Mouse (Mus musculus) limb, embryonic 11.5 days (tissue): ENCODE results near the gene Gm42674. TPM values are rescaled to one million over a fixed set of nuclear protein-coding genes. Genes with fewer than 3 reads are reported as not detected.

Experiments
- ATAC-seq: fragments of 200-750 bp; cut with Nextera tagmentation; 2 replicates; pipeline ENCODE4 v1.8.0; 2017; ENCODE audit warnings: low read depth; ENCODE audit not compliant: insufficient number of reproducible peaks, low FRiP score, low TSS enrichment
- DNase-seq: peaks from one replicate; pipeline ENCODE4 v3.0.0-alpha.2; 2015; ENCODE audit warnings: low spot score
- H3K27ac ChIP-seq: fragments of 300-500 bp; sonication (generic); replicated peaks from 2 replicates; pipeline ENCODE4 v1.5.1; 2014; ENCODE audit warnings: low read depth, mild to moderate bottlenecking, low read length
- H3K27me3 ChIP-seq: fragments of 300-500 bp; sonication (generic); 2 replicates; pipeline ENCODE4 v1.6.1; 2014; ENCODE audit warnings: mild to moderate bottlenecking, low read length, mixed read lengths; ENCODE audit not compliant: control insufficient read depth, insufficient read depth
- H3K36me3 ChIP-seq: fragments of 300-500 bp; sonication (generic); 2 replicates; pipeline ENCODE4 v1.6.1; 2014; ENCODE audit warnings: mild to moderate bottlenecking, low read length, moderate library complexity, mixed read lengths; ENCODE audit not compliant: control insufficient read depth, insufficient read depth
- H3K4me1 ChIP-seq: fragments of 300-500 bp; sonication (generic); 2 replicates; pipeline ENCODE4 v1.6.1; 2014; ENCODE audit warnings: low read length, mixed read lengths; ENCODE audit not compliant: control insufficient read depth, insufficient read depth
- H3K4me2 ChIP-seq: fragments of 300-500 bp; sonication (generic); 2 replicates; pipeline ENCODE4 v1.6.1; 2014; ENCODE audit warnings: low read depth, mild to moderate bottlenecking, moderate library complexity; ENCODE audit not compliant: severe bottlenecking
- H3K4me3 ChIP-seq: fragments of 300-500 bp; sonication (generic); 2 replicates; pipeline ENCODE4 v1.5.1; 2014; ENCODE audit warnings: low read depth, low read length
- H3K9ac ChIP-seq: fragments of 300-500 bp; sonication (generic); 2 replicates; pipeline ENCODE4 v1.6.1; 2014; ENCODE audit warnings: mild to moderate bottlenecking, low read length
- H3K9me3 ChIP-seq: fragments of 300-500 bp; sonication (generic); 2 replicates; pipeline ENCODE4 v1.6.1; 2016; ENCODE audit warnings: low read length; ENCODE audit not compliant: control insufficient read depth
- WGBS: fragments of 180-500 bp; shearing (Covaris S2); extraction: QIAGEN DNeasy Blood & Tissue Kit; methylation state at CpG from one replicate; pipeline ENCODE4 v1.1.7; 2014; 5-methylcytosine and 5-hydroxymethylcytosine counted together
- polyA plus RNA-seq: library from polyadenylated mRNA; unstranded; fragments of >200 nt; fragmentation: Nextera tagmentation; extraction: Ambion mirVana; gene quantifications from 2 replicates; pipeline ENCODE4 v1.2.1, GENCODE M21; 2014

The Gm42674 gene
- polyA plus RNA-seq, 1 experiment from 2014 or later = not detected

- ATAC-seq = no peak
- WGBS = 92% methylated on average over 2 of the region's 2 CpGs
- no peaks in the 10 kb centered on the region for H3K27me3 ChIP-seq
Measured at GRCm38 (mm10) chr3:90649832-90650231, 48.1 kb downstream of the Gm42674 start.

GRCm38 (mm10) chr3:90652878-90653508, 51.3 kb downstream of the Gm42674 start:
- DNase-seq (peak; percentile 85), ATAC-seq (peak; percentile 63; the same call in 1 of the 2 replicates)
- Histone ChIP-seq H3K36me3 (no peaks in the 10 kb centered on the region), H3K9me3 (no peaks in the 10 kb centered on the region), H3K9ac (no peak overlapping the region), H3K27ac (no peak overlapping the region), H3K27me3 (no peaks in the 10 kb centered on the region), H3K4me2 (no peak overlapping the region), H3K4me1 (no peaks in the 10 kb centered on the region), H3K4me3 (no peak overlapping the region)
- WGBS = 33% methylated on average over 5 of the region's 5 CpGs

More at GRCm38 (mm10) chr3:90649832-90650231, 48.1 kb downstream of the Gm42674 start:
- H3K4me1 ChIP-seq = no peaks in the 10 kb centered on the region
- DNase-seq = no peak
- H3K36me3 ChIP-seq = no peaks in the 10 kb centered on the region
- H3K4me2 ChIP-seq = no peak overlapping the region
- no peaks in the 10 kb centered on the region for H3K9me3 ChIP-seq
- no peak overlapping the region for H3K27ac ChIP-seq
- H3K4me3 ChIP-seq = no peak overlapping the region
- H3K9ac ChIP-seq = no peak overlapping the region

GRCm38 (mm10) chr3:90653717-90654116, 52.0 kb downstream of the Gm42674 start, which contains the start of gene S100a7a:
Gene S100a7a, plus strand, starts transcription at chr3:90654017.
- no peaks in the 10 kb centered on the region for H3K4me1 ChIP-seq
- no peak for ATAC-seq
- no peak within 1 kb of the TSS for H3K4me2 ChIP-seq
- no peak for DNase-seq
- no peak within 1 kb of the TSS for H3K27ac ChIP-seq
- H3K36me3 ChIP-seq = no peaks in the 10 kb centered on the region
- H3K4me3 ChIP-seq = no peak within 1 kb of the TSS
- H3K27me3 ChIP-seq = no peaks in the 10 kb centered on the region
- no peak within 1 kb of the TSS for H3K9ac ChIP-seq
- H3K9me3 ChIP-seq = no peaks in the 10 kb centered on the region

Other genes with a start within 250 kb of the Gm42674 start
- 24.0 and 28.7 TPM in 2 replicates for gene Slc27a3, start 212.0 kb upstream of the Gm42674 start, polyA plus RNA-seq
- gene Ints3, start 168.3 kb upstream of the Gm42674 start, polyA plus RNA-seq = 47.2 and 56.7 TPM in 2 replicates
- 2.0 and 2.3 TPM in 2 replicates for gene Npr1, start 136.0 kb upstream of the Gm42674 start, polyA plus RNA-seq
- 377 and 385 TPM in 2 replicates for gene Ilf2, start 125.8 kb upstream of the Gm42674 start, polyA plus RNA-seq
- gene Snapin, start 110.9 kb upstream of the Gm42674 start, polyA plus RNA-seq = 60.5 and 63.6 TPM in 2 replicates
- 125 and 129 TPM in 2 replicates for gene Chtop, start 92.4 kb upstream of the Gm42674 start, polyA plus RNA-seq
- gene S100a1, start 87.5 kb upstream of the Gm42674 start, polyA plus RNA-seq = 4.6 and 7.3 TPM in 2 replicates
- 11.8 and 12.6 TPM in 2 replicates for gene S100a13, start 87.5 kb upstream of the Gm42674 start, polyA plus RNA-seq
- not detected in 2 replicates for gene S100a14, start 75.0 kb upstream of the Gm42674 start, polyA plus RNA-seq
- gene S100a16, start 64.7 kb upstream of the Gm42674 start, polyA plus RNA-seq = 36.6 and 42.1 TPM in 2 replicates
- gene S100a3, start 41.3 kb upstream of the Gm42674 start, polyA plus RNA-seq = 0.43 TPM in 1 of 2 replicates, not detected in the other
- not detected in 2 replicates for gene S100a2, start 11.7 kb upstream of the Gm42674 start, polyA plus RNA-seq
- 0.72 and 1.0 TPM in 2 replicates for gene S100a4, start 1.9 kb downstream of the Gm42674 start, polyA plus RNA-seq
- gene S100a5, start 6.6 kb downstream of the Gm42674 start, polyA plus RNA-seq = not detected in 2 replicates
- 14.5 and 17.5 TPM in 2 replicates for gene S100a6, start 11.0 kb downstream of the Gm42674 start, polyA plus RNA-seq
- gene S100a7a, start 52.1 kb downstream of the Gm42674 start, polyA plus RNA-seq = not detected in 2 replicates
- 3.7 TPM in 2 replicates for gene S100a8, start 67.1 kb downstream of the Gm42674 start, polyA plus RNA-seq
- gene S100a9, start 93.8 kb downstream of the Gm42674 start, polyA plus RNA-seq = 1.5 and 2.3 TPM in 2 replicates
- not detected in 2 replicates for gene Pglyrp4, start 125.0 kb downstream of the Gm42674 start, polyA plus RNA-seq
- gene Gm5849, start 176.0 kb downstream of the Gm42674 start, polyA plus RNA-seq = not detected in 2 replicates